8 mouse cellular contexts compared by ENCODE assay signal in genomic region chr9:21593122-21593721, GRCm38 (mm10). TPM values are rescaled to one million over a fixed set of nuclear protein-coding genes. Genes with fewer than 3 reads are reported as not detected.
DNase-seq lines count a peak whose midpoint lies in the region; ATAC-seq and TF ChIP-seq lines count a peak whose summit lies in the region.

No protein-coding gene starts in this region.

- peak overlapping the region; percentile 80 for H3K27ac ChIP-seq in heart, embryonic 11.5 days (ENCODE audit: low read depth, low read length)
- peak overlapping the region; percentile 80 for H3K27ac ChIP-seq in liver, postnatal 0 days (ENCODE audit: low read depth)
- peak overlapping the region; percentile 91 for H3K27ac ChIP-seq in neural tube, embryonic 13.5 days (replicated peaks)

- H3K9me3 ChIP-seq in heart, embryonic 11.5 days (replicated peaks; ENCODE audit: control insufficient read depth, low read length), result no peaks in the 10 kb centered on the region
- no peaks in the 10 kb centered on the region for H3K9me3 ChIP-seq in liver, postnatal 0 days (ENCODE audit: low read length)
- no peaks in the 10 kb centered on the region for H3K9me3 ChIP-seq in neural tube, embryonic 13.5 days

- H3K9ac ChIP-seq in heart, embryonic 11.5 days (ENCODE audit: low read depth, low read length), result peak overlapping the region; percentile 80
- peak overlapping the region; percentile 85 for H3K9ac ChIP-seq in liver, postnatal 0 days (replicated peaks)
- peak overlapping the region; percentile 90 for H3K9ac ChIP-seq in neural tube, embryonic 13.5 days

- WGBS in heart, embryonic 11.5 days (ENCODE audit: insufficient replicate concordance), result 1% methylated on average over 61 of the region's 69 CpGs
- WGBS in liver, postnatal 0 days (ENCODE audit: insufficient replicate concordance), result 1% methylated on average over 62 of the region's 69 CpGs
- WGBS in neural tube, embryonic 13.5 days, result 1% methylated on average over 69 of the region's 69 CpGs

- no peak for TF ChIP-seq EP300 in liver, postnatal 0 days (IDR thresholded peaks at IDR 0.05; ENCODE audit: low read depth)

- peak; percentile 22 for ATAC-seq in common myeloid progenitor, adult 5-6 weeks (replicated peaks; ENCODE audit: low read depth, poor library complexity, severe bottlenecking)
- ATAC-seq in heart, embryonic 11.5 days (replicated peaks; ENCODE audit: insufficient number of reproducible peaks, low FRiP score, low TSS enrichment), result peak; percentile 54
- ATAC-seq in liver, postnatal 0 days, result peak; percentile 72
- ATAC-seq in neural tube, embryonic 13.5 days (ENCODE audit: low read depth), result peak; percentile 68

- no peak for TF ChIP-seq CTCF in liver, postnatal 0 days (IDR thresholded peaks at IDR 0.05; ENCODE audit: low read depth)

- peaks cover 12% of the 10 kb centered on the region for H3K4me1 ChIP-seq in heart, embryonic 11.5 days (ENCODE audit: control insufficient read depth, insufficient read depth, low read length)
- peaks cover 16% of the 10 kb centered on the region for H3K4me1 ChIP-seq in liver, postnatal 0 days (ENCODE audit: insufficient read depth)
- H3K4me1 ChIP-seq in neural tube, embryonic 13.5 days (replicated peaks), result peaks cover 39% of the 10 kb centered on the region

- H3K36me3 ChIP-seq in heart, embryonic 11.5 days (ENCODE audit: control insufficient read depth, insufficient read depth, low read length), result peaks cover 21% of the 10 kb centered on the region
- H3K36me3 ChIP-seq in liver, postnatal 0 days (replicated peaks; ENCODE audit: insufficient read depth, low read length), result peaks cover 19% of the 10 kb centered on the region
- H3K36me3 ChIP-seq in neural tube, embryonic 13.5 days, result peaks cover 55% of the 10 kb centered on the region

- H3K4me2 ChIP-seq in heart, embryonic 11.5 days, result peak overlapping the region; percentile 99
- peak overlapping the region; percentile 92 for H3K4me2 ChIP-seq in liver, postnatal 0 days (ENCODE audit: low read depth, low read length)
- H3K4me2 ChIP-seq in neural tube, embryonic 13.5 days, result peak overlapping the region; percentile 98

- no peaks in the 10 kb centered on the region for H3K27me3 ChIP-seq in heart, embryonic 11.5 days (ENCODE audit: control insufficient read depth, insufficient read depth, low read length)
- no peaks in the 10 kb centered on the region for H3K27me3 ChIP-seq in liver, postnatal 0 days (ENCODE audit: insufficient read depth, low read length)
- H3K27me3 ChIP-seq in neural tube, embryonic 13.5 days, result no peaks in the 10 kb centered on the region

- H3K4me3 ChIP-seq in heart, embryonic 11.5 days (ENCODE audit: low read depth, low read length), result peak overlapping the region; percentile 78
- peak overlapping the region; percentile 78 for H3K4me3 ChIP-seq in liver, postnatal 0 days (ENCODE audit: low read depth, low read length)
- H3K4me3 ChIP-seq in neural tube, embryonic 13.5 days, result peak overlapping the region; percentile 99

- peak; percentile 60 to 74 for DNase-seq in left cerebral cortex, adult 18-20 months (ENCODE audit: low spot score in 2 of 2)
- DNase-seq in left cerebral cortex, adult 11 months (ENCODE audit: low spot score), result no peak
- DNase-seq in kidney, postnatal 14 days, result peak; percentile 64
- DNase-seq in liver, postnatal 0 days, result peak; percentile 62
- peak; percentile 47 for DNase-seq in thymus, postnatal 25 days

RNA-seq across cellular contexts. Expression of gene Yipf2, which starts 0.6 kb away (rescaled TPM):
- 10 to 100 TPM; 22.5 to 23.4 TPM for total RNA-seq in left cerebral cortex, adult 18-20 months (2021)
- total RNA-seq in common myeloid progenitor, adult 5-6 weeks (2017), result 4.0 and 6.2 TPM in 2 replicates
- polyA plus RNA-seq in heart, embryonic 11.5 days (2014; fragmentation: Nextera tagmentation; extraction: Ambion mirVana), result 10.9 and 11.8 TPM in 2 replicates
- 7.8 and 8.5 TPM in 2 replicates for polyA plus RNA-seq in liver, postnatal 0 days (2015; fragmentation: Nextera tagmentation; extraction: Ambion mirVana)
- 22.7 and 23.5 TPM in 2 replicates for polyA plus RNA-seq in neural tube, embryonic 13.5 days (2015; fragmentation: Nextera tagmentation; extraction: Ambion mirVana)

RNA-seq across cellular contexts. Expression of gene Timm29, which starts 0.7 kb away (rescaled TPM):
- total RNA-seq in left cerebral cortex, adult 18-20 months (2021), result 10 to 100 TPM; 51.8 to 55.1 TPM
- 42.6 and 47.7 TPM in 2 replicates for total RNA-seq in common myeloid progenitor, adult 5-6 weeks (2017)
- 29.5 and 34.0 TPM in 2 replicates for polyA plus RNA-seq in heart, embryonic 11.5 days (2014; fragmentation: Nextera tagmentation; extraction: Ambion mirVana)
- polyA plus RNA-seq in liver, postnatal 0 days (2015; fragmentation: Nextera tagmentation; extraction: Ambion mirVana), result 12.5 and 13.0 TPM in 2 replicates
- polyA plus RNA-seq in neural tube, embryonic 13.5 days (2015; fragmentation: Nextera tagmentation; extraction: Ambion mirVana), result 54.6 and 58.4 TPM in 2 replicates

RNA-seq across cellular contexts. Expression of gene Smarca4, which starts 22.7 kb away (rescaled TPM):
- 100 to 1,000 TPM; 108 to 114 TPM for total RNA-seq in left cerebral cortex, adult 18-20 months (2021)
- total RNA-seq in common myeloid progenitor, adult 5-6 weeks (2017), result 69.7 and 94.1 TPM in 2 replicates
- 77.4 and 78.7 TPM in 2 replicates for polyA plus RNA-seq in heart, embryonic 11.5 days (2014; fragmentation: Nextera tagmentation; extraction: Ambion mirVana)
- polyA plus RNA-seq in liver, postnatal 0 days (2015; fragmentation: Nextera tagmentation; extraction: Ambion mirVana), result 12.8 and 14.3 TPM in 2 replicates
- polyA plus RNA-seq in neural tube, embryonic 13.5 days (2015; fragmentation: Nextera tagmentation; extraction: Ambion mirVana), result 149 and 160 TPM in 2 replicates

RNA-seq across cellular contexts. Expression of gene Carm1, which starts 46.5 kb away (rescaled TPM):
- total RNA-seq in left cerebral cortex, adult 18-20 months (2021), result 10 to 100 TPM; 73.8 to 74.8 TPM
- 26.4 and 50.2 TPM in 2 replicates for total RNA-seq in common myeloid progenitor, adult 5-6 weeks (2017)
- polyA plus RNA-seq in heart, embryonic 11.5 days (2014; fragmentation: Nextera tagmentation; extraction: Ambion mirVana), result 44.0 and 47.2 TPM in 2 replicates
- 8.6 TPM in 2 replicates for polyA plus RNA-seq in liver, postnatal 0 days (2015; fragmentation: Nextera tagmentation; extraction: Ambion mirVana)
- 43.8 and 45.8 TPM in 2 replicates for polyA plus RNA-seq in neural tube, embryonic 13.5 days (2015; fragmentation: Nextera tagmentation; extraction: Ambion mirVana)

Comparison
In these comparisons a context has a peak if more than half of its experiments do, and no peak if none do; other contexts are left out.
1. ATAC-seq: peak in every context shown above with its lines; median percentile 72 in liver, postnatal 0 days; 68 in neural tube, embryonic 13.5 days; 54 in heart, embryonic 11.5 days; 22 in common myeloid progenitor, adult 5-6 weeks.